Mouse (Mus musculus) neural tube, embryonic 11.5 days (tissue): ENCODE data around the gene Spc24. TPM values are rescaled to one million over a fixed set of nuclear protein-coding genes. Genes with fewer than 3 reads are reported as not detected.

Experiments
- microRNA-seq: library from miRNA; unstranded; fragments of <30 nt; microRNA quantifications from one replicate; pipeline ENCODE4, GENCODE M21; 2016
- polyA plus RNA-seq: library from polyadenylated mRNA; unstranded; fragments of >200 nt; fragmentation: Nextera tagmentation; extraction: Ambion mirVana; gene quantifications from 2 replicates; pipeline ENCODE4 v1.2.1, GENCODE M21; 2014

The Spc24 gene
- polyA plus RNA-seq, 1 experiment from 2014 or later: 117 TPM

Small RNAs within 50 kb of the gene (microRNA-seq; reads per million reads assigned to microRNA genes)
- 6.2 reads per million, percentile 14 among the genes with 10 or more reads in this experiment for gene Mir7083

Other genes starting within 250 kb of the Spc24 start
- gene AB124611, start 234.1 kb downstream of the Spc24 start, polyA plus RNA-seq: 1.8 and 2.7 TPM in 2 replicates
- 81.4 and 84.6 TPM in 2 replicates for gene Carm1, start 213.4 kb downstream of the Spc24 start, polyA plus RNA-seq
- 59.8 and 63.8 TPM in 2 replicates for gene Timm29, start 167.6 kb downstream of the Spc24 start, polyA plus RNA-seq
- gene Yipf2, start 167.5 kb downstream of the Spc24 start, polyA plus RNA-seq: 13.8 and 17.5 TPM in 2 replicates
- 172 and 175 TPM in 2 replicates for gene Smarca4, start 144.1 kb downstream of the Spc24 start, polyA plus RNA-seq
- 18.7 and 22.5 TPM in 2 replicates for gene Ldlr, start 36.8 kb downstream of the Spc24 start, polyA plus RNA-seq
- gene Kank2, start 38.4 kb upstream of the Spc24 start, polyA plus RNA-seq: 3.7 and 4.5 TPM in 2 replicates
- gene Angptl8, start 75.2 kb upstream of the Spc24 start, polyA plus RNA-seq: not detected in 2 replicates
- gene Dock6, start 92.3 kb upstream of the Spc24 start, polyA plus RNA-seq: 24.7 and 25.4 TPM in 2 replicates
- 11.1 and 12.7 TPM in 2 replicates for gene Rab3d, start 157.9 kb upstream of the Spc24 start, polyA plus RNA-seq
- gene Ccdc159, start 167.2 kb upstream of the Spc24 start, polyA plus RNA-seq: 3.6 TPM in 2 replicates
- gene Tmem205, start 167.3 kb upstream of the Spc24 start, polyA plus RNA-seq: 35.1 and 35.4 TPM in 2 replicates
- gene Plppr2, start 176.7 kb upstream of the Spc24 start, polyA plus RNA-seq: 27.7 TPM in 2 replicates
- gene Swsap1, start 195.5 kb upstream of the Spc24 start, polyA plus RNA-seq: 18.9 and 22.5 TPM in 2 replicates
- gene Epor, start 203.2 kb upstream of the Spc24 start, polyA plus RNA-seq: 4.1 and 5.9 TPM in 2 replicates
- 2.3 and 3.7 TPM in 2 replicates for gene Rgl3, start 229.1 kb upstream of the Spc24 start, polyA plus RNA-seq
- gene Ccdc151, start 242.3 kb upstream of the Spc24 start, polyA plus RNA-seq: 2.7 and 3.5 TPM in 2 replicates
- 91.4 and 106 TPM in 2 replicates for gene Prkcsh, start 242.5 kb upstream of the Spc24 start, polyA plus RNA-seq